Mouse (Mus musculus): ENCODE measurements at regions not wholly inside any gene's neighbourhood (a gene's known extent, or its start where the extent isn't known, plus 50 kb on each side); places are given as distances from the start of the nearest gene placed in this dataset.

GRCm38 (mm10) chr5:28919296-28920063 is 276.3 kb upstream of the Rnf32 start:
- H3K27me3 ChIP-seq: no peaks in the 10 kb centered on the region
- H3K36me3 ChIP-seq: no peaks in the 10 kb centered on the region
- H3K9ac ChIP-seq: no peak overlapping the region
- no peak overlapping the region for H3K4me3 ChIP-seq (replicated peaks)
- 82% methylated on average over 4 of the region's 4 CpGs for WGBS
- H3K9me3 ChIP-seq (replicated peaks): no peaks in the 10 kb centered on the region
- H3K4me2 ChIP-seq (replicated peaks): no peak overlapping the region
- no peak overlapping the region for H3K27ac ChIP-seq (replicated peaks)
- H3K4me1 ChIP-seq: no peaks in the 10 kb centered on the region
- no peak for ATAC-seq (ENCODE audit: insufficient number of reproducible peaks, low FRiP score, low TSS enrichment, low read depth)

DNA sequence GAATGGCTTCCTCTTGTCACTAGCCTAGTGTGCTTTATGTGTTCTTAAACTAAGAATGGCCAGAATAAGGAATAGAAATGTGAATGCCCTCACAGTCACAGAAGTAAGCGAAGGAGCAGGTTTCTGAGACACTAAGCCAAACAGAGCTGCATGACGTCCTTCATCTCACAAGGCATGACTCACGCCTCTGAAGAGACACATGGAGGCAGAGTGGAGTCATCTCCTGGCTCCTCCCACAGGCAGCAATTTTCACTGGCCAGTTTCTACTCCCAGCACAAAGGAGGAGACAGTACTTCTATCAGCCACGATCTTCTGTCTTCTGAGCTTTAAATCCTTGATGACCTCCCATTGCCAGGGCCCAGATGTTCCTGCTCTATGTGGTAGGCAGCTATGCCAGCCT is 291.3 kb upstream of the Rnf32 start:
- Histone ChIP-seq H3K36me3 (no peaks in the 10 kb centered on the region), H3K27me3 (no peaks in the 10 kb centered on the region), H3K4me1 (no peaks in the 10 kb centered on the region), H3K4me2 (replicated peaks) (no peak overlapping the region), H3K9me3 (replicated peaks) (no peaks in the 10 kb centered on the region), H3K4me3 (replicated peaks) (no peak overlapping the region), H3K27ac (replicated peaks) (no peak overlapping the region), H3K9ac (no peak overlapping the region)
- 41% methylated on average over 4 of the region's 4 CpGs for WGBS
- no peak for ATAC-seq (ENCODE audit: insufficient number of reproducible peaks, low FRiP score, low TSS enrichment, low read depth)

DNA sequence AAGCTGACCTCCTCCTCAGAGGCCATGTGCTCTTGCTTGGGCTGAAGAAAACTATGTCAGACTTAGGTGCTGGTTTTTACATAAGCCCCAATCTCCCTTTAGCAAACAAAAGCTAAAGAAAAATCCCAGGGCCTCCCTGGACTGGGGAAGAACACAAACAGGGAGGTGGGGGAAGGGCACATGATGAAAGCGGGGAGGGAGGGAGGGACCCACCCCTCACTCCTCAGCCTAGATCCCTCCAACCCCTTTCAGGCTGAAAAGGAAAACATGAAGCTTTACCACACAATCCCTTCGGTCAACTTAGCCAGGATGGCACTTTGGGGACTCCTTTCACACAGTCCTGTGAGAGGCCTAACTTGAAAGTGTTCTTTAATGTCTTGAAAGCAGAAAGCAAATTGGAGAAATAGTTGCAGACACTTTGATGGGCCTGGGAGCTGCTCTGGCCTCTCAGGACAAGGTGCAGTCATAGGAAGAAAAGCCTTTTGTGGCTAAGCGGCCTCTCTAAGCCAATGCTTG is 291.9 kb upstream of the Rnf32 start:
- H3K36me3 ChIP-seq: no peaks in the 10 kb centered on the region
- ATAC-seq (ENCODE audit: insufficient number of reproducible peaks, low FRiP score, low TSS enrichment, low read depth): no peak
- H3K27me3 ChIP-seq: no peaks in the 10 kb centered on the region
- no peaks in the 10 kb centered on the region for H3K9me3 ChIP-seq (replicated peaks)
- H3K9ac ChIP-seq: no peak overlapping the region
- 36% methylated on average over 3 of the region's 3 CpGs for WGBS
- no peak overlapping the region for H3K4me3 ChIP-seq (replicated peaks)
- H3K4me2 ChIP-seq (replicated peaks): no peak overlapping the region
- H3K27ac ChIP-seq (replicated peaks): no peak overlapping the region
- H3K4me1 ChIP-seq: no peaks in the 10 kb centered on the region

GRCm38 (mm10) chr5:28892703-28893249 is 303.0 kb upstream of the Rnf32 start:
- Histone ChIP-seq H3K9me3 (replicated peaks) (no peaks in the 10 kb centered on the region), H3K36me3 (no peaks in the 10 kb centered on the region), H3K4me2 (replicated peaks) (no peak overlapping the region), H3K27me3 (no peaks in the 10 kb centered on the region), H3K4me3 (replicated peaks) (no peak overlapping the region), H3K27ac (replicated peaks) (no peak overlapping the region), H3K9ac (no peak overlapping the region), H3K4me1 (no peaks in the 10 kb centered on the region)
- ATAC-seq (ENCODE audit: insufficient number of reproducible peaks, low FRiP score, low TSS enrichment, low read depth): no peak
- WGBS: 53% methylated on average over 10 of the region's 10 CpGs

- 77% methylated on average over 7 of the region's 7 CpGs for WGBS
- Histone ChIP-seq H3K4me3 (replicated peaks) (no peak overlapping the region), H3K27me3 (no peaks in the 10 kb centered on the region), H3K4me1 (no peaks in the 10 kb centered on the region), H3K9me3 (replicated peaks) (no peaks in the 10 kb centered on the region), H3K4me2 (replicated peaks) (no peak overlapping the region), H3K36me3 (no peaks in the 10 kb centered on the region), H3K9ac (no peak overlapping the region), H3K27ac (replicated peaks) (no peak overlapping the region)
- ATAC-seq (ENCODE audit: insufficient number of reproducible peaks, low FRiP score, low TSS enrichment, low read depth): no peak
These were observed 303.8 kb upstream of the Rnf32 start for GRCm38 (mm10) chr5:28891988-28892387.

DNA sequence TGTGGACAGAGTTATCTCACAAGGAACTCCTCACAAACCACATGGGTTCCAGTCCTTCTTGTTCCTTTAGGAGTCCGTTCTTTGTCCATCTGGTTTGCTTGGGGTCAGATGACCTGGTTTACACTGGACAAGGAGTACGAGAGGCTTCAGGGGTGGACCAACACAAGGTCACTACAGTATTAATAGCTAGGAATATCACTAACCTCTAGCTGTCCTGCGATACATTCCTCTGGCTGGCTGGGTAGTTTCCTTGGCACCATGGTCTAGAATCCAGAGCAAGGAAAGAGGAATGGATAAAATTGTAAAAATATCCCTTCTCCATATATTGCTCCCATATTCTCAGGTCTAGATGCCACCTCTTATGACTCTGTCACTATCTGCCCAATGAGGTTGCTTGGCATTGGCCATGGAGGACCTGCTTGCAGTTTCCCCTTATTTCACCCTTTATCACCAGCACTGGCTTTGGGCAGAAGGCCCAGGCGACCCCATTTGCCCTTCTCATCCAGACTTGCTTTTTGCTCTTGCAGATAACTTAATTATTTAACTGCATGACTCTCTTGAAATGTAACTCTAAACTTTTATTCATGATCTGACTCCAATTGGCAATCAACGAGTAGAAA is 310.9 kb upstream of the Rnf32 start:
- H3K4me3 ChIP-seq (replicated peaks): no peak overlapping the region
- no peaks in the 10 kb centered on the region for H3K27me3 ChIP-seq
- no peak overlapping the region for H3K4me2 ChIP-seq (replicated peaks)
- WGBS: 77% methylated on average over 5 of the region's 5 CpGs
- no peaks in the 10 kb centered on the region for H3K36me3 ChIP-seq
- no peak overlapping the region for H3K27ac ChIP-seq (replicated peaks)
- no peak for ATAC-seq (ENCODE audit: insufficient number of reproducible peaks, low FRiP score, low TSS enrichment, low read depth)
- no peak overlapping the region for H3K9ac ChIP-seq
- no peaks in the 10 kb centered on the region for H3K4me1 ChIP-seq
- no peaks in the 10 kb centered on the region for H3K9me3 ChIP-seq (replicated peaks)

- Histone ChIP-seq H3K9me3 (replicated peaks) (no peaks in the 10 kb centered on the region), H3K4me3 (replicated peaks) (no peak overlapping the region), H3K27ac (replicated peaks) (no peak overlapping the region), H3K4me2 (replicated peaks) (no peak overlapping the region), H3K9ac (no peak overlapping the region), H3K27me3 (no peaks in the 10 kb centered on the region), H3K36me3 (no peaks in the 10 kb centered on the region), H3K4me1 (no peaks in the 10 kb centered on the region)
- WGBS: 77% methylated on average over 8 of the region's 8 CpGs
- ATAC-seq (ENCODE audit: insufficient number of reproducible peaks, low FRiP score, low TSS enrichment, low read depth): no peak
These were observed 319.6 kb upstream of the Rnf32 start for GRCm38 (mm10) chr5:28876199-28876598.

- no peaks in the 10 kb centered on the region for H3K27me3 ChIP-seq
- no peaks in the 10 kb centered on the region for H3K4me1 ChIP-seq
- no peak overlapping the region for H3K27ac ChIP-seq (replicated peaks)
- H3K9ac ChIP-seq: no peak overlapping the region
- 85% methylated on average over 3 of the region's 3 CpGs for WGBS
- no peaks in the 10 kb centered on the region for H3K9me3 ChIP-seq (replicated peaks)
- ATAC-seq (ENCODE audit: insufficient number of reproducible peaks, low FRiP score, low TSS enrichment, low read depth): no peak; the same call in 1 of the 2 replicates
- H3K36me3 ChIP-seq: no peaks in the 10 kb centered on the region
- no peak overlapping the region for H3K4me2 ChIP-seq (replicated peaks)
- no peak overlapping the region for H3K4me3 ChIP-seq (replicated peaks)
These were observed 322.1 kb upstream of the Rnf32 start for GRCm38 (mm10) chr5:28873600-28874265.

DNA sequence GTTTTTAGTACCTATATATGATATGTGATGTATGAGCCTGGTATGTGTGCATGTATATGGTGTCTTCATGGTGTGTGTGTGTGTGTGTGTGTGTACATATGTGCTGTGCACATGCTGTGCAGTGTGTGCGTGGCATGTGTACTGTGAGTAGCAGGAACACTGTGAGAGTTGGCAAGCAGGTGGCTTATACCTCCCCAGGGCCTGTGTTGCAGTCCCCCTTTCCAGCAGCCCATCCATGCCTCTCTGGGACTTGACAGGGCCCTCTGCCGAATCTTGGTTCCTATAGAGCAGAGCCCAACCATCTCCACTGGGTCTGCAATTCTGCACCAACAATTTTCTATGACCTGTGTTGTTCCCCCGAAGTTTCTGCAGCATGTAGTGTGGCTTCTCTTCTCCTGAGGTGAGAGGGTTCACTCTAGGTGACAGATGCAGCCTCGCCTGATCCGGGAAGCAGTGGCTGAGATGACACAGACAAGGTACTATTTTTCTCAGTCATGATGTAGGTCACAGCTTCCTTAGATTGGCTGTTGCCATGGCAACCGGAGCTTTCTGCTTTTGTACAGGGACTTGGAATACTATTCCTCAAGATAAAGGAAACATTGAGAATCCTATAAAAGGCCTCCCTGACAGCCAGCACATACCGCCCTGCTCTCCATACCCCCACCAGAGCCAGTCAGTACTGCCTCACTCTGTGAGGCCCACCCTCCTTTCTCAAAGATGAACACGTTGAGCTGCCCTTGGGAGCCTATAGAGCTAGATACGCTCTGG is 336.0 kb upstream of the Rnf32 start:
- Histone ChIP-seq H3K9me3 (replicated peaks) (no peaks in the 10 kb centered on the region), H3K9ac (no peak overlapping the region), H3K27ac (replicated peaks) (no peak overlapping the region), H3K4me1 (no peaks in the 10 kb centered on the region), H3K36me3 (no peaks in the 10 kb centered on the region), H3K4me2 (replicated peaks) (no peak overlapping the region), H3K4me3 (replicated peaks) (no peak overlapping the region), H3K27me3 (no peaks in the 10 kb centered on the region)
- ATAC-seq (ENCODE audit: insufficient number of reproducible peaks, low FRiP score, low TSS enrichment, low read depth): no peak
- 76% methylated on average over 9 of the region's 9 CpGs for WGBS

GRCm38 (mm10) chr5:28838141-28838925 is 357.5 kb upstream of the Rnf32 start:
- Histone ChIP-seq H3K27me3 (no peaks in the 10 kb centered on the region), H3K36me3 (no peaks in the 10 kb centered on the region), H3K4me2 (replicated peaks) (no peak overlapping the region), H3K9me3 (replicated peaks) (no peaks in the 10 kb centered on the region), H3K9ac (no peak overlapping the region), H3K4me3 (replicated peaks) (no peak overlapping the region), H3K4me1 (no peaks in the 10 kb centered on the region), H3K27ac (replicated peaks) (no peak overlapping the region)
- ATAC-seq (ENCODE audit: insufficient number of reproducible peaks, low FRiP score, low TSS enrichment, low read depth): no peak
- 79% methylated on average over 12 of the region's 12 CpGs for WGBS

Data from embryonic facial prominence, embryonic 15.5 days (tissue).